Mouse (Mus musculus) intestine, embryonic 16.5 days (tissue): ENCODE data around the gene Stx3. TPM values are rescaled to one million over a fixed set of nuclear protein-coding genes. Genes with fewer than 3 reads are reported as not detected.

Experiments
- ATAC-seq: fragments of 200-750 bp; cut with Nextera tagmentation; 2 replicates; pipeline ENCODE4 v1.8.0; 2017; ENCODE audit warnings: moderate TSS enrichment, moderate library complexity
- H3K27ac ChIP-seq: fragments of 300-500 bp; sonication (generic); 2 replicates; pipeline ENCODE4 v1.5.1; 2014; ENCODE audit warnings: mild to moderate bottlenecking, low read length
- H3K27me3 ChIP-seq: fragments of 300-500 bp; sonication (generic); replicated peaks from 2 replicates; pipeline ENCODE4 v1.6.1; 2014; ENCODE audit warnings: low read length, control low read depth, mixed read lengths; ENCODE audit not compliant: control insufficient read depth, insufficient read depth
- H3K36me3 ChIP-seq: fragments of 300-500 bp; sonication (generic); 2 replicates; pipeline ENCODE4 v1.6.1; 2014; ENCODE audit warnings: low read length, control low read depth; ENCODE audit not compliant: control insufficient read depth, insufficient read depth
- H3K4me1 ChIP-seq: fragments of 300-500 bp; sonication (generic); 2 replicates; pipeline ENCODE4 v1.6.1; 2014; ENCODE audit warnings: low read length, control low read depth, mixed read lengths; ENCODE audit not compliant: control insufficient read depth, insufficient read depth
- H3K4me2 ChIP-seq: fragments of 300-500 bp; sonication (generic); 2 replicates; pipeline ENCODE4 v1.6.1; 2014; ENCODE audit warnings: low read depth, low read length, control low read depth
- H3K4me3 ChIP-seq: fragments of 300-500 bp; sonication (generic); 2 replicates; pipeline ENCODE4 v1.5.1; 2014; ENCODE audit warnings: mild to moderate bottlenecking, low read length
- H3K9ac ChIP-seq: fragments of 300-500 bp; sonication (generic); 2 replicates; pipeline ENCODE4 v1.6.1; 2014; ENCODE audit warnings: low read depth, low read length
- H3K9me3 ChIP-seq: fragments of 300-500 bp; sonication (generic); 2 replicates; pipeline ENCODE4 v1.6.1; 2016; ENCODE audit warnings: low read length, control low read depth; ENCODE audit not compliant: control insufficient read depth
- WGBS: fragments of 180-500 bp; shearing (Covaris S2); extraction: QIAGEN DNeasy Blood & Tissue Kit; methylation state at CpG from one replicate; pipeline ENCODE4 v1.1.7; 2014; 5-methylcytosine and 5-hydroxymethylcytosine counted together
- polyA plus RNA-seq: library from polyadenylated mRNA; unstranded; fragments of >200 nt; fragmentation: Nextera tagmentation; extraction: Ambion mirVana; gene quantifications from 2 replicates; pipeline ENCODE4 v1.2.1, GENCODE M21; 2015

The Stx3 gene
- polyA plus RNA-seq, 1 experiment from 2014 or later = 55.8 TPM

DNA sequence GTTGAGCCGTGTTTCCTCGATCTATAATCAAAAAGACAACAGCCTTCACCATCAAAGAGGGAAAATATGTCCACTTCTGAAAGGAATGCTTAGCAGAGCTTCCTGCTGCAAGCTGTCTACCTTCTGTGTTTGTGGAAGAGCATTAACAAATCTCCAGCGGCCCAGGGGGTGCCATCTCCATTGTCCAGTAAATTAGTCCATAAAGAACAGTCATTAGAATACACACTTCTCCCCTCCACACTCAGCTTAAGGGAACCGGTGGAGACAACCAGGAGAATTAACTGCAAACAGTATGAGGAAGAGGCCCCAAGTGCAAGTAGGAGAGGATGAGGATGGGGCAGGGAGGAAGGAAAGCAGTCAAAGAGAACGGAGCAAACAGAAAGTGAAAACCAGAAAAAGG, 27.4 kb downstream of the Stx3 start:
- ATAC-seq = no peak
- H3K4me3 ChIP-seq = no peak overlapping the region
- 77% methylated on average over 5 of the region's 5 CpGs for WGBS
- H3K27me3 ChIP-seq = no peaks in the 10 kb centered on the region
- H3K9ac ChIP-seq = no peak overlapping the region
- H3K36me3 ChIP-seq = no peaks in the 10 kb centered on the region
- no peaks in the 10 kb centered on the region for H3K9me3 ChIP-seq
- H3K4me2 ChIP-seq = no peak overlapping the region
- 0 out of 2 replicates have a peak, but pooled peaks cover 7% of the 10 kb centered on the region for H3K4me1 ChIP-seq
- H3K27ac ChIP-seq = no peak overlapping the region

DNA sequence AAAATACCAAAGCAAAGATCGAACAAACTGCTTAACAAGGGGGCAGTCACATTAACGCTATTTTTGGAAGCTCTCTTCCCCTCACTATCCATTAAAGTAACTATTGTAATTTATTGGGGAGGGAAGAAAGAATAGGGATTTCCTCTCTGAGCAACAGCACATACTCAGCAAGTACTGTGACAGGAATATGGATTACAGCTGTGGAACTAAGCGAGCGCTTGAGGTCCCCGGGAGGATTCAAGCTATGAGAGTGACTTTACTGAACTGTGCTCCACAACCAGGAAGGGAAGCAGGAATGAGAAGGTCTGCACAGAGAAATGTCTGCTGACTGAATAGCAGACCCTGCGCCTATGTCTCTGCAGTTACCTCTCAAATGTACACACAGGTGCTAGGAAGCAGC, 30.3 kb downstream of the Stx3 start:
- no peak overlapping the region for H3K9ac ChIP-seq
- H3K27ac ChIP-seq = no peak overlapping the region
- H3K4me3 ChIP-seq = no peak overlapping the region
- H3K36me3 ChIP-seq = peaks cover 5% of the 10 kb centered on the region
- no peak overlapping the region for H3K4me2 ChIP-seq
- WGBS = 76% methylated on average over 6 of the region's 6 CpGs
- no peaks in the 10 kb centered on the region for H3K4me1 ChIP-seq
- H3K27me3 ChIP-seq = no peaks in the 10 kb centered on the region
- no peaks in the 10 kb centered on the region for H3K9me3 ChIP-seq
- ATAC-seq = no peak

DNA sequence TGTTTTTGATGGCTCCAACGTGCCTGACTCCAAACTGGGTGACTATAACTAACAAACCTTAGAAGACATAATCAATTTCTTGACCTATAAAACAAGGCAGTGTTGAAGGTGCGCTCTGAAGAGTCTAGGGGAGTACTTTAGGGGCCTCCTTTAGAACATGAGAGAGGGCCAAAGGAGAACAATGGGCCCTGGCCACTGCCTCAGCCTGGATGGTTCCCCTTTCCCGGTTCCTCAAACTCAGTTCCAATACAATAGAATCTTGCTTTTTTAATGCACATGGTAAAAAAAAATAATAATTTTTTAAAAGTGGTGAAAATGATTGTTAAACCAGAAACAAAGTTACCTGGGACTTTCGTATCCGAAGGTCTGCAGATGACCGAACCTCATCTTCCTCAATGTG, 31.4 kb downstream of the Stx3 start:
- Histone ChIP-seq H3K27me3 (no peaks in the 10 kb centered on the region), H3K4me1 (no peaks in the 10 kb centered on the region), H3K4me2 (no peak overlapping the region), H3K4me3 (no peak overlapping the region), H3K9ac (no peak overlapping the region), H3K27ac (no peak overlapping the region), H3K36me3 (peaks cover 5% of the 10 kb centered on the region), H3K9me3 (no peaks in the 10 kb centered on the region)
- WGBS = 93% methylated on average over 6 of the region's 6 CpGs
- no peak for ATAC-seq

DNA sequence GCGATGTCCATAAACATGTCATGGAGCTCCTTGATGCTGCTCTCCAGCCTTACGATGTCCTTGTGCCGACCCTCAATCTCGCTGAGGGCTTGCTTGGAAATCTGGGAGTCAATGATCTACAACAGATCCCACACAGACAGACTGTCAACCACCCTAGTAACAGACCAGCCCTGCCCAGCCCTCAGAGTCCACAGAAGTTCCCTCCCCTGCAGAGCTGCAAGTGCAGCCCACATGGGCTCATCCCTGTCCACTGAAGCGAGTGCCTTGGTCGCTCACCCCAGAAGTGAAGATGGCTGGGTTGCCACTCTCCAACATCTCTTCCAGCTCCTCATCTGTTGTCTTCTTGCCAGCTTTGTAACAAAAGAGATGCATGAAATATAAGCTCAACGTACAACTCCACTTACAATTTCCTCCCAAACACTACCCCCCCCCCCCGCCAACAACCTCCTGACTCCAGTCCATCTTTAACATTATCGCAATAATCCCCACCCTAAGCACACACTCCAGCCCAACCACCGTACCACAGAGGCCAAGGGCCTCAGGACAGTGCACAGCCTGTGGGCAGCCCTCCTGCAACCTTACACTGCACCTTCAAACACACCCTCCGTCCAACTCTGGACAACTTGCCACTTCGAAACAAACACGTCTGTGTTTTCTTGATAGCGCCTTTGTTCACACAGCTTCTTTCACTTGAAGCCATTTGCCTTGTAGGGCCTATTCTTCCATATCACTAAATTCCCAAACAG, 33.6 kb downstream of the Stx3 start:
- ATAC-seq = no peak
- H3K27ac ChIP-seq = no peak overlapping the region
- H3K36me3 ChIP-seq = peaks cover 5% of the 10 kb centered on the region
- H3K9ac ChIP-seq = no peak overlapping the region
- no peaks in the 10 kb centered on the region for H3K9me3 ChIP-seq
- H3K4me3 ChIP-seq = no peak overlapping the region
- no peaks in the 10 kb centered on the region for H3K4me1 ChIP-seq
- H3K4me2 ChIP-seq = no peak overlapping the region
- H3K27me3 ChIP-seq = no peaks in the 10 kb centered on the region
- WGBS = 92% methylated on average over 14 of the region's 14 CpGs

DNA sequence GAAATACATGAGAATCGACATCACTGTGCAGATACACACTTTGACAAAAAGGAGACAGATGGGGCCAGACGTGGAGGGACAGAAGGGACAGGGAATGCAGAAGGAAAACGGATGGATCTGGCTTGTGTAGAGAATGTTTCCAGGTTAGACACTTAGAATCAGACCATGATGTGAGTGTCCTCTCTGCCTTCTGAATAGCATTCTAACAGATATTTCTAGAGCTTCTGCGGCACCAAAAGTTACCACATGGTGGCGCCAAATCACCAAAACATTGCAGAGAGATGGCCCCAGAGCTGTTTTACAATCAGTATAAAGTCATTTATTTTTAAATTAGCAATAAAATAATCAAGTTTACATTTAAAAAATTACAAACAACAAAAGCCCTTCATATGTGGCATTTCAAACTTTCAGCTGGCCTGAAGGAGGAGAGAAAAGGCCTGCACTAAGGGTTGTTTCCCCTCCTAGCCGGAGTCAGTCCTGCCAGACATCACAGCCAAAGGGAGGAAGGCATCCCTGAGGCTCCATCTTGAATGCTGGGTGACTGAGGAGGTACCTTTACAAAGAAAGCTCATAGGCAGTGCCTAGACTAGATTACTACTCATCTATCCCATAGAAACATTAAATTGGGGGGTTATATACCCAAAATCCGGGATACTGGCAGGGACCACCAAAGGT, 41.9 kb downstream of the Stx3 start:
- Histone ChIP-seq H3K9me3 (no peaks in the 10 kb centered on the region), H3K9ac (no peak overlapping the region), H3K27me3 (no peaks in the 10 kb centered on the region), H3K36me3 (peaks cover 3% of the 10 kb centered on the region; the same call in 1 of the 2 replicates), H3K4me3 (no peak overlapping the region), H3K27ac (no peak overlapping the region), H3K4me1 (no peaks in the 10 kb centered on the region), H3K4me2 (no peak overlapping the region)
- peak; percentile 59; the same call in 1 of the 2 replicates for ATAC-seq
- 61% methylated on average over 7 of the region's 7 CpGs for WGBS

DNA sequence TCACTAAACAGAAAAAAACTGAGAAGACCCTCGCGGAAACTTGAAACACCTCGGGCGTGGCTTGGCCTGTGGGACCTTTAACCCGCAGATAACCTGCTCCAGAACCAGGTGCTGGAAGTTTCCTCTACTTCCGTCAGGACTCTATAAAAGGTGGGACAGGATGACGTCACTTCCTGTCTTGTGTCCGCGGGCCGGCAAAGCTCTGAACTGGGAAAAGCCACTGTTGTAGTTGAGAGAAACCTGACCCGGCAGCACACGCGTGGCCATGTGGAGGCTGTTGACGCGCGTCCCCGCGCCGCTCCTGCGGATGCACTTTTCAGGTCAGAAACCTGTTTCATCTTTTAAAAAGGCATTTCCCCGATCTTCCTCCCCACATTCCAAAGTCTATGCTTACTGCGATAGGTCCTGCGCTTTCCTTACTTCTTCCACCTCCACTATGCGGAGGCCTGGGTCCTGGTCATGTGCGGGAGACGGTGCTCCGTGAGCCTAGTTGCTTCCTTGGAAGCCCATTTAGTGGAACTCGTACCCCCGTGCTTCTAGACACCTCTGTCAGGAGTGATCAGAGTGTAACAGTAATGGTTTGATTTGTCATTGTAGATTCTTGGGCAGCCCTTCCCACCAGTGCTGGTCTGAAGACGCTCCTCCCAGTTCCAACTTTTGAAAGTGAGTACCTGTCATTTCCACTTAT, 48.9 kb downstream of the Stx3 start, which contains the start of gene Mrpl16:
Mrpl16 (plus strand) TSS at position 187 of the 688 bp plus-strand sequence.
- Histone ChIP-seq H3K9ac (peak within 1 kb of the TSS; percentile 75), H3K27me3 (no peaks in the 10 kb centered on the region), H3K4me3 (peak within 1 kb of the TSS; percentile 67), H3K4me1 (peaks cover 4% of the 10 kb centered on the region), H3K4me2 (peak within 1 kb of the TSS; percentile 66), H3K9me3 (no peaks in the 10 kb centered on the region), H3K27ac (peak within 1 kb of the TSS; percentile 59), H3K36me3 (no peaks in the 10 kb centered on the region)
- ATAC-seq = peak; percentile 91
- under 1% methylated on average over 30 of the region's 30 CpGs for WGBS

DNA sequence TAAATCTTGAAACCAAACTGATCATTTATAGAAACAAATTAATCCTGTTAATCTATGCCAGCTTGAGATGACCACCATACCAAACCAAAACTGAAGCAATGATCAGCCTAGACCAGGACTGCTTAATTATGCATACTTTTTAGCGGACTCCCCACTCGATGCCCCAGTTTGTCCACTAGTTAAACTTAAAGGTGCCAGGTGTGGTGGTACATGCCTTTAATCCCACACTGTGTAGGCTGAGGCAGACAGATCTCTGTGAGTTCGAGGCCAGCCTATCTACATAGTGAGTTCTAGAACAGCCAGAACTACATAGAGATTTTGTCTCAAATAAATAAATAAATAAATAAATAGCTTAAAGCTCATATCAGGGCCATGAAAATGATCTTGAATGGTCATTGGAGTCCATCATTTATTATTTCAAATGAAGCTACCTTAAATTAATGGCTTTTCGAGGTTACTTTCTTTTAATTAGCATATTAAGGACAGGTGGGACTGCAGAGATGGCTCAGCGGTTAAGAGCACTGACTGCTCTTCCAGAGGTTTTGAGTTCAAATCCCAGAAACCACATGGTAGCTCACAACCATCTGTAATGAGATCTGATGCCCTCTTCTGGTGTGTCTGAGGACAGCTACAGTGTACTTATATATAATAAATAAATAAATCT, 49.8 kb downstream of the Stx3 start:
- no peak overlapping the region for H3K27ac ChIP-seq
- peaks cover 4% of the 10 kb centered on the region for H3K4me1 ChIP-seq
- no peaks in the 10 kb centered on the region for H3K9me3 ChIP-seq
- H3K4me3 ChIP-seq = no peak overlapping the region
- ATAC-seq = no peak
- H3K27me3 ChIP-seq = no peaks in the 10 kb centered on the region
- peak overlapping the region; percentile 66; the same call in 1 of the 2 replicates for H3K4me2 ChIP-seq
- 87% methylated on average over 5 of the region's 5 CpGs for WGBS
- H3K36me3 ChIP-seq = no peaks in the 10 kb centered on the region
- H3K9ac ChIP-seq = no peak overlapping the region

DNA sequence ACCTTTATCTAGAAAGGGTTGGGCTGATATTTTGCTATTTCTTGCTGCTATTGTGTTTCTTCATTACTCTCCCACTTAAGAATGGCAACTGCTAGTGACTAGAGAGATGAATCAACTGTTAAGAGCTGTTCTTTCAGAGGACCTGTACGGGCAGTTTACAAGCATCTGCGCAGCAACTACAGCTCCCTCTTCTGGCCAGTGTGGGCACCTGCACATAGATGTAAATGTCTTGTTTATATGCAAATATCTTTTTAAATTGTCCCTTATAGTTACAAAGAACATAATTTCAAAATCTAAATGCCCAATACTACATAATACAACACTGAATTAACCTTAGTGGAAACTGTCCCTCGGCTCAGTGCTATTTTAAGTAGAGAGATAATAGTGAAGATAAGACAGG, 51.0 kb downstream of the Stx3 start:
- peaks cover 4% of the 10 kb centered on the region for H3K4me1 ChIP-seq
- H3K27ac ChIP-seq = no peak overlapping the region
- no peaks in the 10 kb centered on the region for H3K36me3 ChIP-seq
- H3K9me3 ChIP-seq = no peaks in the 10 kb centered on the region
- no peak overlapping the region for H3K4me2 ChIP-seq
- H3K4me3 ChIP-seq = no peak overlapping the region
- 7% methylated on average over 3 of the region's 3 CpGs for WGBS
- no peak for ATAC-seq
- H3K9ac ChIP-seq = no peak overlapping the region
- no peaks in the 10 kb centered on the region for H3K27me3 ChIP-seq

DNA sequence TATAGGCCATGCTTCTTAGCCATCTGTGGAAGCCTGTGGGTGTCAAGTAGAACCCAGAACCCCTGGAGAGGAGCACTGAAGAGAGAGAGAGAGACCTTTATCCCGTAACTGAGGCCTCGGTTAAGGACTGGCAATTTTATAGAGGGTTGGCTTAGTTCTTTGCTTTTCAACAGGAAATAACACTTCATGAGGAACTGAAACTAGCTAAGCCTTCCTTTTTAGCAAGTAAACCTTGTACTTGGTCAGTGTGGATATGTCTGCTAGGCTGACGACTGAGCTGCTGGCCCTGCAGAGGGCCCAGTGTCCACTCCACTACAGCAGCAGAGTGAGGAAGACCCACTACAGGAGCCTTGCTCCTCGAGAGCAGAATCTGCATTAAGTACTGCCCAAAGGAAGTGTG, 52.8 kb downstream of the Stx3 start:
- no peak for ATAC-seq
- Histone ChIP-seq H3K4me2 (no peak overlapping the region), H3K36me3 (no peaks in the 10 kb centered on the region), H3K27ac (no peak overlapping the region), H3K4me1 (peaks cover 4% of the 10 kb centered on the region), H3K27me3 (no peaks in the 10 kb centered on the region), H3K4me3 (no peak overlapping the region), H3K9me3 (no peaks in the 10 kb centered on the region), H3K9ac (no peak overlapping the region)
- WGBS = 67% methylated on average over 4 of the region's 4 CpGs
